Mouse (Mus musculus) gastrocnemius, postnatal 10 days (tissue): ENCODE data around the gene Ddit4. TPM values are rescaled to one million over a fixed set of nuclear protein-coding genes. Genes with fewer than 3 reads are reported as not detected.
A peak's percentile ranks its signal among the peaks of the same experiment; 100 is the strongest.

Experiments used
- DNase-seq: peaks from one replicate; pipeline ENCODE4 v3.0.0; 2021; ENCODE audit warnings: mixed read lengths
- total RNA-seq, 2 experiments: library from RNA; stranded (reverse); gene quantifications; 2 replicates each; pipeline ENCODE4 v1.2.3; 2021

The Ddit4 gene
- total RNA-seq, 2 experiments from 2014 or later: 14.2 to 39.1 TPM

GRCm38 (mm10) chr10:59916649-59917048 is 35.0 kb downstream of the Ddit4 start:
- DNase-seq: no peak

GRCm38 (mm10) chr10:59916159-59916558 is 35.5 kb downstream of the Ddit4 start:
- DNase-seq: peak; percentile 67

DNA sequence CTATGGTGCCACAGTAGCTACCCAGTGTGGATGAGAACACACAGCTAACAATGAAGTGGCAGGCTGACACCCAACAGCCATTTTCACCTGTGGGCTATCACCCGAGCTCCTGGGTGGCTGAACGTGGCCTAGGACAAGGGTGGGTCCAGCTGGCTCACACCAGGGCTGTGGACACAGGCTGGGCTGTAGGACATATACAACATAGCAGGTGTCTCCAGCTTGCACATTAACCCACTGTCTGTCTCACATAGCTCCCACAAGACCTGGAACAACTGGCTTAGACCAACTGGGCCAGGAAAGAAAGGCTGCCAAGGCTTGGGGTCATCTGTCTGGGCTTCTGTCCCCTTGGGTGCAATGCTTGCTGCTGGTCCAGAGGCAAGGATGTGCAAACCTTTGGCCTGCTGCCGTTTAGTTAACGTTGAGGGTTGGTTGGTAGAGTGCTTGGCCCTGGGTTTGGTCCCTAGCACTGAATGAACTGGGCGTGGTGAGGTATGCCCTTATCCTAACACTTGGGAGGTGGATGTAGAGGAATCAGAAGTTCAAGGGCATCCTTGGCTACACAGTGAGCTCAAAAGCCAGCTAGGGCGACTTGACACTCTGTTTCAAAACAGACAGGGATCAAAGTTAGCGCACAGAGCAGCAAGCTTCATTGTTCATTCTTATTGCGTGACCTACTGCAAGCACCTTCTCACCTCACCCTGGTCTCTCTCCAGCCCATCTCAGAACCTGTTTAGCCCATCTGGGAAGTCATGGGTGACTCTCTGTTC is 36.3 kb downstream of the Ddit4 start:
- no peak for DNase-seq

GRCm38 (mm10) chr10:59911561-59912198 is 40.0 kb downstream of the Ddit4 start:
- DNase-seq: no peak

- DNase-seq: no peak
Observed at GRCm38 (mm10) chr10:59911091-59911490, 40.5 kb downstream of the Ddit4 start.

GRCm38 (mm10) chr10:59909357-59909847 is 42.2 kb downstream of the Ddit4 start:
- peak; percentile 49 for DNase-seq

DNA sequence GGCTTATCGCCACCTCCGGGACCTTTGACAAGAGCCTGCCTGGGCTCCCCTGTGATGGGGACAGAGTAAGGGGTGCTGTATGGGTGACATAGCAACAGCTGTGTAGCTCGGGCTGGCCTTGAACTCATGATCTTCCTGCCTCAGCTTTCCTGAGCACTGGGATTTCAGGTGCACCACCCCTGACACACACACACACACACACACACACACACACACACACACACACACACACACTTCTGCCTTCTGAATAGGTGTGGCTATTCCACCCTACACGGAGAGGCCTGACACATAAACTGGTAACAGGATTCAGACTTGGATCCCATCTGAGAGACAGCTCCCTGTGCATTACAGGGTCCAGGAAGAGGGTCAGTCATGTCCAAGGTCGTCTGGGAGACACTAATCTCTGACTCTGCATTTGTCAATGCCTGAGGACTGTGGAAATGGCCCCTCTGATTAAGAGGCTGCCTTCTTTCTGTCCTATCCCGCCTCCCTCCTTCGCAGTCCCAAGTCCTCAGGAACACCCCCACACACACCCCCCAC is 42.8 kb downstream of the Ddit4 start:
- DNase-seq: no peak

GRCm38 (mm10) chr10:59907695-59908299 is 43.8 kb downstream of the Ddit4 start:
- DNase-seq: no peak

DNA sequence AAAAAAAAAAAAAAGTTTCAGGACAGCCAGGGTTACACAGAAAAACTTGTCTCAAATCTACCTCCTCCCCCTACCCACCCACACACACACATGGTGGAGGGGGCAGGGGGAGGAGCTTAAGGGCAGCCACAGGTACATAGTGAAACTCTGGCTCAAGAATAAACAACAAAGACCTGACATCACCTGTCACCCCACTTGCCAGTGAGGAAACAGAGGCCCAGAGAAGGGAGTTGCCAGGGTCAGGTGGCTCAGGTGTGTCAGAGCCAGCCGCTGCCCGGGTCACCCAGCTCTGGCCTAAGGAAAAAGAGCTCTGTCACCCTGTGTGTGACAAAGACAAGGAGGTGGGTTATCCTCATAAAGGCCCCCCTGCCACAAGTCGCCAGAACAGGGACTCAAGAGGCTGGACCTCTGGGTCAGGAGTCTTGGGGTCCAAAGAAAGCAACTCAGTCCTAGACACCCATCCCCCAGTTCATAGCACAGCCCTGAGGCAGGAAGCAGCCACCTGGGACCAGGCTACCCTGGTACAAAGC is 44.5 kb downstream of the Ddit4 start:
- DNase-seq: no peak

DNA sequence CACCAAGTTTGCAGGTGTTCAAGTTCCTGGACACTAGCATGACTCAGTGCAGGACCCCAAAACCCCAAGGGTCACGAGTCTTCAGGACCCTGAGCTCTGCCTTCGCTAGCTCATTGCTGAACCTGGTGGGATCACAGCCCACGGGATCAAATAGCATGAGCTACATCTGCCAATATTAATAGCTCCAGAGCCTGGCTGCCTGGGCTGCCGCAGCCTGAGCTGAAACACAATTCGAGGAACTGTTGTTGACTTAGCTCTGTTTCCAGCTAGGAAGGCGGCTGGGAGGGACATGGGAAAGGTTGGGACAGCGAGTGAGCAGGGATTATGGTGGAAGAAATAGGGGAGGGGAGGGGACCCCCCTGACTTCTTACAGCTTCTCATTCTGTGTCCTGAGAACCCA is 48.5 kb downstream of the Ddit4 start:
- DNase-seq: no peak

GRCm38 (mm10) chr10:59902606-59902990 is 49.0 kb downstream of the Ddit4 start:
- peak; percentile 29 for DNase-seq

- DNase-seq: no peak
Observed at GRCm38 (mm10) chr10:59901986-59902605, 49.5 kb downstream of the Ddit4 start.

DNA sequence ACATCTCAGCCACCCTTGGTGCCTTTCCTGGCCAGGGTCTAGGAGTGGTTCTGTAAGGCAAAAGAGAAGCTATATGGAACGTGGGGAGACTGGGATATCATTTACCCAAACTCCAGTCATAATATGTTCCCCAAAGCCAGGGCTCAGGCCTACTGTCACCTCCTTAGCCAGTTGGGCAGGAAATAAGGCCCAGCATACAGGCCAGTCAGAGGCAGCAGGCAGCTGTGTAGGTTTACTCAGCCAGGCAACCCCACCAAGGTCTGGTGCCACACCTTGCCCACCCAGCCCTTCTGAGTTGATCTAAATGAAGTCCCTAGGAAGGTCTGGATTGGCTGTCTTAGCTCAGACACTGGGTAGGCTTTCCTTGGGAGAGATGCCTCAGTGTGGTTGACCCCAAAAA is 50.2 kb downstream of the Ddit4 start:
- no peak for DNase-seq

DNA sequence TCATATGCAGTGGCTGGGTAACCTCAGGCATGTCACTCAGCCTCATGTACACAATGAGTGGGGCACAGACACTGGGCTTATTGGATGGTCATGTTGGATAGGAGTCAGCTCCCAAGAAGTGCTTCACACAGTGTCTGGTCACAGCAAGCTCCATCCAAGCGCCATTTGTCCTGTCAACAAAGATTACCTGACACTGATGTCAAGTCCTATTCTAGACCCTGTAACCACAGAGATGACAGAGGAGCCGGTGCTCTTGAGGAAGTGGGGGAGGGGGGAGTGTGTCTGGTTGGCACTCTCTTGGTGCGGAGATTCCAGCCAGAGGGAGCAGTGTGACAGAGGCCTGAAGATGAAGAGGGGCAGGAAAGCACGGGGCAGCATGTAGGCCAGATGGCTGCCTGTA is 50.7 kb downstream of the Ddit4 start:
- DNase-seq: no peak

- peak; percentile 31 for DNase-seq
Observed at GRCm38 (mm10) chr10:59900174-59900435, 51.5 kb downstream of the Ddit4 start.

Other genes with a start within 250 kb of the Ddit4 start
- gene Micu1, start 249.4 kb downstream of the Ddit4 start, total RNA-seq: 10 to 100 TPM; 80.3 to 94.7 TPM
- 10 to 100 TPM; 44.0 to 44.9 TPM for gene Dnajb12, start 72.3 kb downstream of the Ddit4 start, total RNA-seq
- 10 to 100 TPM; 12.4 to 13.5 TPM for gene Ascc1, start 51.0 kb upstream of the Ddit4 start, total RNA-seq
- gene Anapc16, start 51.3 kb upstream of the Ddit4 start, total RNA-seq: 10 to 100 TPM; 39.7 to 40.1 TPM
- gene Spock2, start 154.4 kb upstream of the Ddit4 start, total RNA-seq: 1 to 10 TPM; 4.6 to 6.2 TPM